Mouse (Mus musculus): ENCODE data around the gene Chpf. TPM values are rescaled to one million over a fixed set of nuclear protein-coding genes. Genes with fewer than 3 reads are reported as not detected.

Chpf gene
- polyA plus RNA-seq (2016; fragmentation: Nextera tagmentation; extraction: Ambion mirVana), result 21.6 and 25.8 TPM in 2 replicates

- H3K36me3 ChIP-seq (replicated peaks), result peaks cover 27% of the 10 kb centered on the region
- H3K4me1 ChIP-seq, result peaks cover 41% of the 10 kb centered on the region
- peaks cover 45% of the 10 kb centered on the region for H3K27me3 ChIP-seq
- H3K4me3 ChIP-seq (replicated peaks), result peak within 1 kb of the TSS; percentile 86
- 0% methylated on average over 38 of the region's 76 CpGs for WGBS
- H3K27ac ChIP-seq, result peak within 1 kb of the TSS; percentile 75
- ATAC-seq (ENCODE audit: low FRiP score), result peak; percentile 95
- H3K4me2 ChIP-seq, result peak within 1 kb of the TSS; percentile 90
- H3K9me3 ChIP-seq, result no peaks in the 10 kb centered on the region
- peak within 1 kb of the TSS; percentile 85 for H3K9ac ChIP-seq
Observed at GRCm38 (mm10) chr1:75478916-75479634, at the start of gene Chpf, which contains the start of gene Tmem198. Gene Chpf (minus strand): TSS chr1:75479307. Gene Tmem198 (plus strand): TSS chr1:75479532.

GRCm38 (mm10) chr1:75524679-75525078 is 45.6 kb upstream of the Chpf start:
- ATAC-seq (ENCODE audit: low FRiP score), result no peak
- Histone ChIP-seq H3K4me3 (replicated peaks) (no peak overlapping the region), H3K9me3 (no peaks in the 10 kb centered on the region), H3K27ac (no peak overlapping the region), H3K4me1 (peaks cover 13% of the 10 kb centered on the region), H3K4me2 (no peak overlapping the region), H3K9ac (no peak overlapping the region), H3K36me3 (replicated peaks) (peaks cover 30% of the 10 kb centered on the region), H3K27me3 (no peaks in the 10 kb centered on the region)
- 94% methylated on average over 7 of the region's 7 CpGs for WGBS

- peak within 1 kb of the TSS; percentile 92 for H3K27ac ChIP-seq
- peak within 1 kb of the TSS; percentile 33 for H3K9ac ChIP-seq
- H3K4me2 ChIP-seq, result peak within 1 kb of the TSS; percentile 59
- H3K9me3 ChIP-seq, result no peaks in the 10 kb centered on the region
- WGBS, result under 1% methylated on average over 46 of the region's 46 CpGs
- no peaks in the 10 kb centered on the region for H3K27me3 ChIP-seq
- peaks cover 13% of the 10 kb centered on the region for H3K4me1 ChIP-seq
- peak; percentile 97 for ATAC-seq (ENCODE audit: low FRiP score)
- H3K36me3 ChIP-seq (replicated peaks), result peaks cover 8% of the 10 kb centered on the region
- peak within 1 kb of the TSS; percentile 63 for H3K4me3 ChIP-seq (replicated peaks)
Observed at GRCm38 (mm10) chr1:75521321-75522031, 42.4 kb upstream of the Chpf start, which contains the start of gene Stk11ip. Gene Stk11ip (plus strand): TSS chr1:75521529.

GRCm38 (mm10) chr1:75519576-75519975 is 40.5 kb upstream of the Chpf start:
- H3K9me3 ChIP-seq, result no peaks in the 10 kb centered on the region
- no peaks in the 10 kb centered on the region for H3K27me3 ChIP-seq
- peaks cover 13% of the 10 kb centered on the region for H3K4me1 ChIP-seq
- H3K9ac ChIP-seq, result no peak overlapping the region
- H3K4me3 ChIP-seq (replicated peaks), result no peak overlapping the region
- H3K4me2 ChIP-seq, result no peak overlapping the region
- H3K36me3 ChIP-seq (replicated peaks), result no peaks in the 10 kb centered on the region
- WGBS, result 76% methylated on average over 5 of the region's 5 CpGs
- no peak overlapping the region for H3K27ac ChIP-seq
- no peak for ATAC-seq (ENCODE audit: low FRiP score)

GRCm38 (mm10) chr1:75518427-75518826 is 39.3 kb upstream of the Chpf start:
- H3K27ac ChIP-seq, result no peak overlapping the region
- H3K9me3 ChIP-seq, result no peaks in the 10 kb centered on the region
- H3K9ac ChIP-seq, result no peak overlapping the region
- no peak overlapping the region for H3K4me2 ChIP-seq
- peaks cover 13% of the 10 kb centered on the region for H3K4me1 ChIP-seq
- ATAC-seq (ENCODE audit: low FRiP score), result no peak
- no peak overlapping the region for H3K4me3 ChIP-seq (replicated peaks)
- H3K27me3 ChIP-seq, result no peaks in the 10 kb centered on the region
- no peaks in the 10 kb centered on the region for H3K36me3 ChIP-seq (replicated peaks)
- WGBS, result 91% methylated on average over 4 of the region's 4 CpGs

DNA sequence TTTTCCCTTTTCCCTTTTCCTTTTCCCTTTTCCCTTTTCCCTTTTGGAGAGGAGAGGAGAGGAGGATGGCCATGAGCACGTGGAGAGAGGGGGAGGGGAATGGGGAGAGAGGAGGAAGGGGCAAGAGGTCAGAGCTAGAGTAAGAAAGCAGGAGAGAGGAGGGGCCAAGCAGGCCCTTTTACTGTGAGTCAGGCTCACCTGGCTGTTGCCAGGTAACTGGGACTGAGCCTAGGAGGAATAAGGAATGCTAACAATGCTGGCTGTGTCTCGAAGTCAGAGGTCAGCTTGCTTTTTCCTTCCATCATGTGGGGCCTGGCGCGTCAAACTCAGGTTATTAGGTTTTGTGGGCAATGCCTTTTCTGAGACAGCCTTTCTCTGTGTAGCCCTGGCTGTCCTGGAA is 38.9 kb upstream of the Chpf start:
- no peaks in the 10 kb centered on the region for H3K9me3 ChIP-seq
- H3K4me3 ChIP-seq (replicated peaks), result no peak overlapping the region
- peaks cover 13% of the 10 kb centered on the region for H3K4me1 ChIP-seq
- 75% methylated on average over 3 of the region's 4 CpGs for WGBS
- no peak overlapping the region for H3K9ac ChIP-seq
- H3K27me3 ChIP-seq, result no peaks in the 10 kb centered on the region
- no peak for ATAC-seq (ENCODE audit: low FRiP score)
- H3K4me2 ChIP-seq, result no peak overlapping the region
- no peaks in the 10 kb centered on the region for H3K36me3 ChIP-seq (replicated peaks)
- H3K27ac ChIP-seq, result no peak overlapping the region

GRCm38 (mm10) chr1:75516703-75517380 is 37.7 kb upstream of the Chpf start:
- Histone ChIP-seq H3K27ac (no peak overlapping the region), H3K4me1 (peaks cover 3% of the 10 kb centered on the region; the same call in 1 of the 2 replicates), H3K4me3 (replicated peaks) (no peak overlapping the region), H3K36me3 (replicated peaks) (no peaks in the 10 kb centered on the region), H3K9ac (no peak overlapping the region), H3K27me3 (no peaks in the 10 kb centered on the region), H3K9me3 (no peaks in the 10 kb centered on the region), H3K4me2 (no peak overlapping the region)
- 83% methylated on average over 15 of the region's 15 CpGs for WGBS
- ATAC-seq (ENCODE audit: low FRiP score), result no peak

DNA sequence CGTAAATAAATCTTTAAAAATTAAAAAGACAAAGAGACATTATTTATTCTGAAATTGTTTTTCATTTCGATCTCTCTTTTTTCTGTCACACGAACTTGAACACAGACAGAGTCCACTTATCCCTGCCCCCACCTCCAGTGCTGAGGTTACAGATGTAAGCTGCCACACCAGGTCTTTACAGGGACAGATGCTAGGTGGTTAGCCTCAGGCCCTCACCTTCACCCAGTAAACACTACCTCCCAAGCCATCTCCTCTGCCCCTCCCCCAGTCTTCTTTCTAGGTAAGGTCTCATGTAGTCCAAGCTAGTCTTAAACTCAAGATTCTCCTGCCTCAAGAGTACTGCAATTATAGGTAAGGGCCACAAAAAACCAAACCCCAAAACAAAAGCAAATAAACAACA is 33.4 kb upstream of the Chpf start:
- 85% methylated on average over 3 of the region's 3 CpGs for WGBS
- ATAC-seq (ENCODE audit: low FRiP score), result no peak

GRCm38 (mm10) chr1:75511437-75512210 is 32.5 kb upstream of the Chpf start:
- WGBS, result 57% methylated on average over 4 of the region's 4 CpGs

More for the DNA sequence above, 33.4 kb upstream of the Chpf start:
- H3K27me3 ChIP-seq, result peaks cover 15% of the 10 kb centered on the region
- H3K4me3 ChIP-seq (replicated peaks), result no peak overlapping the region
- no peaks in the 10 kb centered on the region for H3K36me3 ChIP-seq (replicated peaks)
- H3K9me3 ChIP-seq, result no peaks in the 10 kb centered on the region
- H3K4me1 ChIP-seq, result no peaks in the 10 kb centered on the region
- no peak overlapping the region for H3K27ac ChIP-seq
- no peak overlapping the region for H3K4me2 ChIP-seq
- H3K9ac ChIP-seq, result no peak overlapping the region

DNA sequence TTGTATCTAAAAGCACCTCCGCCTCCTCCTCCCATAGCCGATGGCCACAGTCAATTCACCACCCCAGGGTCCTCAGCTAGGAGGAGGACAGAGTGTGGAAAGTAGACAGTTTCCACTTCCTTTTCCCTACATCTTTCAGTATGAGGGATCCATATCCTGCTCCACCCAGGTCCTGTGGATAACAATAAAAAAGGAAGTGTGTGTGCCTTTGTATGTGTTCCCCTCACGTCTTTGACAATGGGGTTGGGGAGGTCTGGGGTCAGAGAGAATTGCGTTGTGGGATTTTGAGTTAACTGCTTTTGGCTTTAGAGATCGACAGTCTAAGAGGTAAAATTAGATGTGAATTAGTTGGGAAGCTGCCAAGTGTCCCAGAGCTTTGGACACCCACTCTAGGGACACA is 31.0 kb upstream of the Chpf start:
- no peak overlapping the region for H3K4me3 ChIP-seq (replicated peaks)
- peaks cover 11% of the 10 kb centered on the region for H3K4me1 ChIP-seq
- 78% methylated on average over 5 of the region's 5 CpGs for WGBS
- no peak overlapping the region for H3K4me2 ChIP-seq
- no peak overlapping the region for H3K27ac ChIP-seq
- H3K36me3 ChIP-seq (replicated peaks), result no peaks in the 10 kb centered on the region
- H3K27me3 ChIP-seq, result peaks cover 23% of the 10 kb centered on the region
- H3K9me3 ChIP-seq, result no peaks in the 10 kb centered on the region
- ATAC-seq (ENCODE audit: low FRiP score), result no peak
- H3K9ac ChIP-seq, result no peak overlapping the region

More at GRCm38 (mm10) chr1:75511437-75512210, 32.5 kb upstream of the Chpf start:
- no peak overlapping the region for H3K4me3 ChIP-seq (replicated peaks)
- H3K9ac ChIP-seq, result no peak overlapping the region
- H3K4me2 ChIP-seq, result no peak overlapping the region
- H3K36me3 ChIP-seq (replicated peaks), result no peaks in the 10 kb centered on the region
- H3K27me3 ChIP-seq, result peaks cover 23% of the 10 kb centered on the region
- no peak overlapping the region for H3K27ac ChIP-seq
- no peak for ATAC-seq (ENCODE audit: low FRiP score)
- H3K4me1 ChIP-seq, result peaks cover 6% of the 10 kb centered on the region
- H3K9me3 ChIP-seq, result no peaks in the 10 kb centered on the region

DNA sequence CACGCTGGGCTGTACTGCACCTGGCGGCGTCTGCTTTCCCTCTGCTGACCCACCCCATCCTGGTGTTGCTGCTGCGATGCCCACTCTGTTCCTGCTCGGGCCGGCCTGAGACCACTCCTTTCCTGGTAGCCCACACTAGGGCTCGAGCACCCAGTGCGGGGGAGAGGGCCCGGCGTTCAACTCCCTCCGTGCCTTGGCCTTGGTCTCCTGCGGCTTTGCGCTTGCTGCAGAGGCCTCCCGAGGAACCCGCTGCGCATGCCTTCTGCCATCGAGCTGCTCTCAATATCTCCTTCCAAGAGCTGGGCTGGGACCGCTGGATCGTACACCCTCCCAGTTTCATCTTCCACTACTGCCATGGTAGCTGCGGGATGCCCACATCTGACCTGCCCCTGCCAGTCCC is 30.5 kb upstream of the Chpf start:
- no peak overlapping the region for H3K4me2 ChIP-seq
- H3K9me3 ChIP-seq, result no peaks in the 10 kb centered on the region
- H3K36me3 ChIP-seq (replicated peaks), result no peaks in the 10 kb centered on the region
- H3K4me1 ChIP-seq, result peaks cover 16% of the 10 kb centered on the region
- peaks cover 23% of the 10 kb centered on the region for H3K27me3 ChIP-seq
- H3K9ac ChIP-seq, result no peak overlapping the region
- WGBS, result 64% methylated on average over 20 of the region's 20 CpGs
- H3K27ac ChIP-seq, result no peak overlapping the region
- no peak for ATAC-seq (ENCODE audit: low FRiP score)
- no peak overlapping the region for H3K4me3 ChIP-seq (replicated peaks)

Data from forebrain, embryonic 12.5 days (tissue).